Mouse (Mus musculus): ENCODE measurements at regions not wholly inside any gene's neighbourhood (a gene's known extent, or its start where the extent isn't known, plus 50 kb on each side); places are given as distances from the start of the nearest gene placed in this dataset.
A peak's percentile ranks its signal among the peaks of the same experiment; 100 is the strongest.

- Histone ChIP-seq H3K4me1 (ENCODE audit: control insufficient read depth, insufficient read depth, insufficient read length, low read length) (no peaks in the 10 kb centered on the region), H3K36me3 (ENCODE audit: control insufficient read depth, insufficient read depth, low read length) (no peaks in the 10 kb centered on the region), H3K27ac (ENCODE audit: insufficient read depth, low read depth, low read length) (no peak overlapping the region), H3K27me3 (ENCODE audit: control insufficient read depth, insufficient read depth, low read length) (no peaks in the 10 kb centered on the region), H3K4me3 (ENCODE audit: low read depth, low read length) (no peak overlapping the region)
- TF ChIP-seq CTCF (IDR thresholded peaks at IDR 0.05; ENCODE audit: extremely low read depth, insufficient read length, insufficient replicate concordance, low read depth, low read length) = no peak
- no peak for TF ChIP-seq POLR2A (IDR thresholded peaks at IDR 0.05; ENCODE audit: low read depth, low read length)
- WGBS = 38% methylated on average over 3 of the region's 3 CpGs
These were observed 134.8 kb upstream of the Gm5129 start for GRCm38 (mm10) chr5:29870537-29870936.

GRCm38 (mm10) chr5:29875451-29875850, 137.5 kb upstream of the Il6 start:
- H3K4me3 ChIP-seq (ENCODE audit: low read depth, low read length) = no peak overlapping the region
- no peaks in the 10 kb centered on the region for H3K27me3 ChIP-seq (ENCODE audit: control insufficient read depth, insufficient read depth, low read length)
- 55% methylated on average over 1 of the region's 1 CpGs for WGBS
- TF ChIP-seq CTCF (IDR thresholded peaks at IDR 0.05; ENCODE audit: extremely low read depth, insufficient read length, insufficient replicate concordance, low read depth, low read length) (no peak), POLR2A (IDR thresholded peaks at IDR 0.05; ENCODE audit: low read depth, low read length) (no peak)
- H3K4me1 ChIP-seq (ENCODE audit: control insufficient read depth, insufficient read depth, insufficient read length, low read length) = no peaks in the 10 kb centered on the region
- H3K36me3 ChIP-seq (ENCODE audit: control insufficient read depth, insufficient read depth, low read length) = no peaks in the 10 kb centered on the region
- no peak overlapping the region for H3K27ac ChIP-seq (ENCODE audit: insufficient read depth, low read depth, low read length)

DNA sequence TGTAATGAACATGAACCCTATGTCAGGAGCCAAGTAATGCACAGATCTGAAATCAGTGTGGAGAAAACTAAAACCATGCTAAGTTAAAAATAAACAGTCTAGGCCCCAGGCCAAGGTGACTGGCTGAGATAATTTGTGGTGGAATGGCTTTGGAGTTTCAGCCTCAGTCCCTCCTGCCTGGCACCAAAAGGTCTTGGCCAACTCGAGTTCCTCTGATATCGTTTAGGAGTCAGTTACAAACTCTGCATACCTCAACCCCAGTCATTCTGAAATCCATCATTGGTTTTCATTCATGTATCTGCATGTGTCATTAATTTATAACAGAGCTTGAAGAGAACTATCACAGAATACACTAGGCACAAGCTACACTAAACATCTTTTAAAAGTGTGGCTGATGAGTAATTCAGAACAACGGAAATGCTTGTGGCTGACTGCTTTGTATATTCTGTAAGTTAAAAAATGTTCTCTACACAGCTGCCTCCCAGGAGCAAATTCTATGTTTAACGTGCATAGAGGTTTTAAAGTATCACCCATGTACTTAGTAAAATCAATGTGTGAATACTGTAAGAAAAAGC, 125.6 kb upstream of the Il6 start:
- no peak overlapping the region for H3K4me3 ChIP-seq (ENCODE audit: low read depth, low read length)
- WGBS = 54% methylated on average over 4 of the region's 4 CpGs
- no peaks in the 10 kb centered on the region for H3K27me3 ChIP-seq (ENCODE audit: control insufficient read depth, insufficient read depth, low read length)
- no peaks in the 10 kb centered on the region for H3K4me1 ChIP-seq (ENCODE audit: control insufficient read depth, insufficient read depth, insufficient read length, low read length)
- H3K36me3 ChIP-seq (ENCODE audit: control insufficient read depth, insufficient read depth, low read length) = no peaks in the 10 kb centered on the region
- H3K27ac ChIP-seq (ENCODE audit: insufficient read depth, low read depth, low read length) = no peak overlapping the region
- TF ChIP-seq CTCF (IDR thresholded peaks at IDR 0.05; ENCODE audit: extremely low read depth, insufficient read length, insufficient replicate concordance, low read depth, low read length) (no peak), POLR2A (IDR thresholded peaks at IDR 0.05; ENCODE audit: low read depth, low read length) (no peak)

DNA sequence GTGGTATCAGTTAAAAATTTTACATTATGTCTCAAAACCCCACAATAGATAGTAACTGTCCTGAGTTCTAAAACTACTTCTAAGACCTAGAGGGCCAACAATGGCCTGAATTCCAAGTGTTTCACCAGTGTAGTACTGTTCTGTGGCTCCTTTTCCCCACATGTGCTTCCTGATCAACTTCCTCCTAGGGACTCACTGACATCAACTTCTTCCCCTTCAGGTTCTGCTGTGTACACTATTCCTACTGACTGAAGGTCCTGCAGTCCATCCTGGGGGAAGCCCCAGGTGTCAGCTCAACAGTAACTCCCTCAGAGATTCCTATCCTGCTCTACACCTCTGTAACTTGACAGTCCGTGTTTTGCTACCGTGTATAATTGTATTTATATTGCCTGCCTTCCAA, 120.6 kb upstream of the Il6 start:
- 80% methylated on average over 2 of the region's 2 CpGs for WGBS
- Histone ChIP-seq H3K27me3 (ENCODE audit: control insufficient read depth, insufficient read depth, low read length) (no peaks in the 10 kb centered on the region), H3K4me1 (ENCODE audit: control insufficient read depth, insufficient read depth, insufficient read length, low read length) (peaks cover 6% of the 10 kb centered on the region; the same call in 1 of the 2 replicates), H3K27ac (ENCODE audit: insufficient read depth, low read depth, low read length) (no peak overlapping the region), H3K36me3 (ENCODE audit: control insufficient read depth, insufficient read depth, low read length) (no peaks in the 10 kb centered on the region), H3K4me3 (ENCODE audit: low read depth, low read length) (no peak overlapping the region)
- TF ChIP-seq POLR2A (IDR thresholded peaks at IDR 0.05; ENCODE audit: low read depth, low read length) = no peak
- no peak for TF ChIP-seq CTCF (IDR thresholded peaks at IDR 0.05; ENCODE audit: extremely low read depth, insufficient read length, insufficient replicate concordance, low read depth, low read length)

DNA sequence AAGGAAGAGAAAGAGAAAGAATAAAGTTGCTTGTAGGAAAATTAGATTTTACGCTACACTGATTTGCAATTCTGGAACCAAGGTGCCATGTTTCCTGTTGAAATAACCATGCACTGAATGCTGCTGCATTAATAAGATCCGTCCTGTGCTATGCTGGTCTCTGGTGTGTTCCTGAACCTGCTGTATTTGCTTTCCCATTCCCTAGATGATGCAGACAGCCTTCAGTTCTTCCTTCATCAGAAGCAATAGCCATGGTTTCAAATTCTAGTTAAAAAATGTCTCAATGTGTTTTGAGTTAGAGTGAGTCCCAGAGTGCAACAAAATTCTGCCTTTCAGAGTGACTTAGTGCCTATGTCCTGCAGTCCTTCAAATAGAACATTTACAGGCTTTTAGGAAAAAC, 120.1 kb upstream of the Il6 start:
- TF ChIP-seq POLR2A (IDR thresholded peaks at IDR 0.05; ENCODE audit: low read depth, low read length) = no peak
- no peak for TF ChIP-seq CTCF (IDR thresholded peaks at IDR 0.05; ENCODE audit: extremely low read depth, insufficient read length, insufficient replicate concordance, low read depth, low read length)
- WGBS = 90% methylated on average over 2 of the region's 2 CpGs
- Histone ChIP-seq H3K36me3 (ENCODE audit: control insufficient read depth, insufficient read depth, low read length) (no peaks in the 10 kb centered on the region), H3K4me1 (ENCODE audit: control insufficient read depth, insufficient read depth, insufficient read length, low read length) (peaks cover 6% of the 10 kb centered on the region; the same call in 1 of the 2 replicates), H3K27ac (ENCODE audit: insufficient read depth, low read depth, low read length) (no peak overlapping the region), H3K4me3 (ENCODE audit: low read depth, low read length) (no peak overlapping the region), H3K27me3 (ENCODE audit: control insufficient read depth, insufficient read depth, low read length) (no peaks in the 10 kb centered on the region)

GRCm38 (mm10) chr5:29893829-29894228, 119.1 kb upstream of the Il6 start:
- Histone ChIP-seq H3K4me1 (ENCODE audit: control insufficient read depth, insufficient read depth, insufficient read length, low read length) (peaks cover 6% of the 10 kb centered on the region; the same call in 1 of the 2 replicates), H3K4me3 (ENCODE audit: low read depth, low read length) (no peak overlapping the region), H3K36me3 (ENCODE audit: control insufficient read depth, insufficient read depth, low read length) (no peaks in the 10 kb centered on the region), H3K27ac (ENCODE audit: insufficient read depth, low read depth, low read length) (no peak overlapping the region), H3K27me3 (ENCODE audit: control insufficient read depth, insufficient read depth, low read length) (no peaks in the 10 kb centered on the region)
- no peak for TF ChIP-seq CTCF (IDR thresholded peaks at IDR 0.05; ENCODE audit: extremely low read depth, insufficient read length, insufficient replicate concordance, low read depth, low read length)
- no peak for TF ChIP-seq POLR2A (IDR thresholded peaks at IDR 0.05; ENCODE audit: low read depth, low read length)
- 11% methylated on average over 5 of the region's 5 CpGs for WGBS

GRCm38 (mm10) chr5:29894606-29895595, 118.0 kb upstream of the Il6 start:
- H3K4me1 ChIP-seq (ENCODE audit: control insufficient read depth, insufficient read depth, insufficient read length, low read length) = peaks cover 6% of the 10 kb centered on the region; the same call in 1 of the 2 replicates
- peak overlapping the region; percentile 43; the same call in 1 of the 2 replicates for H3K27ac ChIP-seq (ENCODE audit: insufficient read depth, low read depth, low read length)
- H3K36me3 ChIP-seq (ENCODE audit: control insufficient read depth, insufficient read depth, low read length) = no peaks in the 10 kb centered on the region
- 38% methylated on average over 9 of the region's 9 CpGs for WGBS
- no peaks in the 10 kb centered on the region for H3K27me3 ChIP-seq (ENCODE audit: control insufficient read depth, insufficient read depth, low read length)
- TF ChIP-seq CTCF (IDR thresholded peaks at IDR 0.05; ENCODE audit: extremely low read depth, insufficient read length, insufficient replicate concordance, low read depth, low read length) (no peak), POLR2A (IDR thresholded peaks at IDR 0.05; ENCODE audit: low read depth, low read length) (no peak)
- peak overlapping the region; percentile 58 for H3K4me3 ChIP-seq (ENCODE audit: low read depth, low read length)

Data from small intestine, adult 2 months (tissue).